Mouse (Mus musculus) limb, embryonic 14.5 days (tissue): ENCODE measurements at regions not wholly inside any gene's neighbourhood (a gene's known extent, or its start where the extent isn't known, plus 50 kb on each side); places are given as distances from the start of the nearest gene placed in this dataset.

Source experiments
- ATAC-seq: fragments of 200-750 bp; cut with Nextera tagmentation; 2 replicates; pipeline ENCODE4 v1.8.0; 2017; ENCODE audit warnings: low read depth, moderate number of reproducible peaks, moderate TSS enrichment; ENCODE audit not compliant: low FRiP score
- DNase-seq: peaks from one replicate; pipeline ENCODE4 v3.0.0-alpha.2; 2015; ENCODE audit warnings: low spot score
- H3K27ac ChIP-seq: fragments of 300-500 bp; sonication (generic); replicated peaks from 2 replicates; pipeline ENCODE4 v1.5.1; 2014; ENCODE audit warnings: low read depth, mild to moderate bottlenecking, low read length, moderate library complexity, mixed read lengths
- H3K27me3 ChIP-seq: fragments of 300-500 bp; sonication (generic); 2 replicates; pipeline ENCODE4 v1.6.1; 2014; ENCODE audit warnings: low read length, mixed read lengths; ENCODE audit not compliant: control insufficient read depth, insufficient read depth
- H3K36me3 ChIP-seq: fragments of 300-500 bp; sonication (generic); 2 replicates; pipeline ENCODE4 v1.6.1; 2014; ENCODE audit warnings: mild to moderate bottlenecking, low read length, moderate library complexity, mixed read lengths; ENCODE audit not compliant: control insufficient read depth, insufficient read depth
- H3K4me1 ChIP-seq: fragments of 300-500 bp; sonication (generic); 2 replicates; pipeline ENCODE4 v1.6.1; 2014; ENCODE audit warnings: antibody characterized with exemption, low read length, mixed read lengths; ENCODE audit not compliant: control insufficient read depth, insufficient read depth
- H3K4me2 ChIP-seq: fragments of 300-500 bp; sonication (generic); replicated peaks from 2 replicates; pipeline ENCODE4 v1.6.1; 2014; ENCODE audit warnings: low read depth, mild to moderate bottlenecking, low read length, moderate library complexity; ENCODE audit not compliant: severe bottlenecking
- H3K4me3 ChIP-seq: fragments of 300-500 bp; sonication (generic); replicated peaks from 2 replicates; pipeline ENCODE4 v1.5.1; 2014; ENCODE audit warnings: low read length
- H3K9ac ChIP-seq: fragments of 300-500 bp; sonication (generic); 2 replicates; pipeline ENCODE4 v1.6.1; 2014; ENCODE audit warnings: mild to moderate bottlenecking, low read depth, low read length, moderate library complexity; ENCODE audit not compliant: severe bottlenecking
- H3K9me3 ChIP-seq: fragments of 300-500 bp; sonication (generic); 2 replicates; pipeline ENCODE4 v1.6.1; 2016; ENCODE audit warnings: low read length; ENCODE audit not compliant: control insufficient read depth
- POLR2A ChIP-seq: fragments of 200-500 bp; IDR thresholded peaks from 2 replicates; pipeline ENCODE4 v1.8.0; 2012; ENCODE audit warnings: inconsistent platforms, mild to moderate bottlenecking, moderate library complexity, borderline replicate concordance; ENCODE audit not compliant: insufficient read depth, insufficient read length; ENCODE audit errors: extremely low read depth
- WGBS: fragments of 180-500 bp; shearing (Covaris S2); extraction: QIAGEN DNeasy Blood & Tissue Kit; methylation state at CpG from one replicate; pipeline ENCODE4 v1.1.7; 2014; 5-methylcytosine and 5-hydroxymethylcytosine counted together

GRCm38 (mm10) chr5:53376856-53377255 is 89.1 kb upstream of the Rbpj start:
- Histone ChIP-seq H3K4me1 (peaks cover 50% of the 10 kb centered on the region), H3K9ac (no peak overlapping the region), H3K36me3 (no peaks in the 10 kb centered on the region), H3K9me3 (no peaks in the 10 kb centered on the region), H3K4me2 (no peak overlapping the region), H3K27ac (no peak overlapping the region), H3K27me3 (no peaks in the 10 kb centered on the region), H3K4me3 (no peak overlapping the region)
- WGBS = 13% methylated on average over 7 of the region's 7 CpGs
- TF ChIP-seq POLR2A = no peak
- DNase-seq = no peak
- no peak for ATAC-seq

- Histone ChIP-seq H3K9ac (no peak overlapping the region), H3K4me2 (no peak overlapping the region), H3K27ac (no peak overlapping the region), H3K9me3 (no peaks in the 10 kb centered on the region), H3K4me3 (no peak overlapping the region), H3K4me1 (peaks cover 52% of the 10 kb centered on the region), H3K27me3 (no peaks in the 10 kb centered on the region), H3K36me3 (no peaks in the 10 kb centered on the region)
- DNase-seq (no peak), ATAC-seq (no peak)
- TF ChIP-seq POLR2A = no peak
- WGBS = 84% methylated on average over 2 of the region's 2 CpGs
These were observed 88.3 kb upstream of the Rbpj start for GRCm38 (mm10) chr5:53377698-53378097.

GRCm38 (mm10) chr5:53378106-53378505 is 87.8 kb upstream of the Rbpj start:
- ATAC-seq (no peak), DNase-seq (no peak)
- H3K4me1 ChIP-seq = peaks cover 52% of the 10 kb centered on the region
- no peak overlapping the region for H3K4me2 ChIP-seq
- H3K4me3 ChIP-seq = no peak overlapping the region
- no peak for TF ChIP-seq POLR2A
- H3K9me3 ChIP-seq = no peaks in the 10 kb centered on the region
- no peak overlapping the region for H3K27ac ChIP-seq
- no peaks in the 10 kb centered on the region for H3K36me3 ChIP-seq
- H3K9ac ChIP-seq = no peak overlapping the region
- H3K27me3 ChIP-seq = no peaks in the 10 kb centered on the region

GRCm38 (mm10) chr5:53378599-53378998 is 87.4 kb upstream of the Rbpj start:
- TF ChIP-seq POLR2A = no peak
- H3K36me3 ChIP-seq = no peaks in the 10 kb centered on the region
- H3K9ac ChIP-seq = no peak overlapping the region
- no peak for ATAC-seq
- H3K4me3 ChIP-seq = no peak overlapping the region
- no peak overlapping the region for H3K27ac ChIP-seq
- no peaks in the 10 kb centered on the region for H3K27me3 ChIP-seq
- H3K4me1 ChIP-seq = peaks cover 52% of the 10 kb centered on the region
- 80% methylated on average over 7 of the region's 7 CpGs for WGBS
- DNase-seq = no peak
- H3K9me3 ChIP-seq = no peaks in the 10 kb centered on the region
- no peak overlapping the region for H3K4me2 ChIP-seq

GRCm38 (mm10) chr5:53379612-53380011 is 86.3 kb upstream of the Rbpj start:
- 7% methylated on average over 17 of the region's 17 CpGs for WGBS
- H3K27me3 ChIP-seq = no peaks in the 10 kb centered on the region
- peak; percentile 56 for DNase-seq

GRCm38 (mm10) chr5:53380203-53380602 is 85.7 kb upstream of the Rbpj start:
- Histone ChIP-seq H3K4me3 (no peak overlapping the region), H3K4me1 (peaks cover 48% of the 10 kb centered on the region), H3K36me3 (no peaks in the 10 kb centered on the region), H3K9me3 (no peaks in the 10 kb centered on the region), H3K27ac (no peak overlapping the region), H3K4me2 (no peak overlapping the region), H3K9ac (no peak overlapping the region), H3K27me3 (no peaks in the 10 kb centered on the region)
- no peak for TF ChIP-seq POLR2A
- no peak for DNase-seq
- no peak for ATAC-seq
- 5% methylated on average over 3 of the region's 3 CpGs for WGBS

More at GRCm38 (mm10) chr5:53379612-53380011, 86.3 kb upstream of the Rbpj start:
- TF ChIP-seq POLR2A = no peak
- H3K27ac ChIP-seq = peak overlapping the region; percentile 67
- peak overlapping the region; percentile 31 for H3K4me2 ChIP-seq
- H3K36me3 ChIP-seq = no peaks in the 10 kb centered on the region
- H3K9me3 ChIP-seq = no peaks in the 10 kb centered on the region
- H3K9ac ChIP-seq = peak overlapping the region; percentile 21; the same call in 1 of the 2 replicates
- peak; percentile 77 for ATAC-seq
- H3K4me1 ChIP-seq = peaks cover 52% of the 10 kb centered on the region
- H3K4me3 ChIP-seq = no peak overlapping the region
